Mouse (Mus musculus): Measurements from ENCODE around the gene Wnt9b.
"Not testable (repeated sequence)": the region's sequence is repeated elsewhere in the genome, so short reads cannot be mapped to it uniquely, and the experiment has no call there.

- TF ChIP-seq POLR2A (IDR thresholded peaks at IDR 0.05; ENCODE audit: borderline replicate concordance, low read depth, low read length); CTCF (IDR thresholded peaks at IDR 0.05; ENCODE audit: low read depth, low read length): not testable (repeated sequence)
Observed at GRCm38 (mm10) chr11:103760891-103761290, 11.3 kb upstream of the Wnt9b start.

Measured in bone marrow macrophage, adult 2 months (primary cell).